Mouse (Mus musculus): ENCODE data around the gene Usp6nl. TPM values are rescaled to one million over a fixed set of nuclear protein-coding genes. Genes with fewer than 3 reads are reported as not detected.

Gene Usp6nl
- total and polyA plus RNA-seq, 2 experiments from 2014 or later: 5.7 to 16.7 TPM

GRCm38 (mm10) chr2:6349256-6350092, 27.0 kb downstream of the Usp6nl start:
- 63% methylated on average over 11 of the region's 11 CpGs for WGBS

GRCm38 (mm10) chr2:6350164-6350563, 27.7 kb downstream of the Usp6nl start:
- WGBS: 63% methylated on average over 9 of the region's 9 CpGs
- Histone ChIP-seq H3K4me1 (ENCODE audit: insufficient read depth, low read length) (peaks cover 6% of the 10 kb centered on the region; the same call in 1 of the 2 replicates), H3K9me3 (ENCODE audit: low read length) (no peaks in the 10 kb centered on the region), H3K9ac (replicated peaks; ENCODE audit: low read length, poor library complexity, severe bottlenecking) (no peak overlapping the region), H3K27me3 (ENCODE audit: insufficient read depth, low read length) (no peaks in the 10 kb centered on the region), H3K4me2 (ENCODE audit: low read depth, low read length, poor library complexity, severe bottlenecking) (no peak overlapping the region), H3K4me3 (ENCODE audit: low read depth, low read length) (no peak overlapping the region), H3K27ac (ENCODE audit: low read depth, low read length) (no peak overlapping the region), H3K36me3 (ENCODE audit: insufficient read depth, low read length) (no peaks in the 10 kb centered on the region)
- no peak for TF ChIP-seq CTCF (IDR thresholded peaks at IDR 0.05)
- DNase-seq (ENCODE audit: low spot score): no peak
- ATAC-seq (ENCODE audit: low FRiP score): no peak

More at GRCm38 (mm10) chr2:6349256-6350092, 27.0 kb downstream of the Usp6nl start:
- no peak overlapping the region for H3K4me2 ChIP-seq (ENCODE audit: low read depth, low read length, poor library complexity, severe bottlenecking)
- H3K9ac ChIP-seq (replicated peaks; ENCODE audit: low read length, poor library complexity, severe bottlenecking): no peak overlapping the region
- no peaks in the 10 kb centered on the region for H3K27me3 ChIP-seq (ENCODE audit: insufficient read depth, low read length)
- H3K4me1 ChIP-seq (ENCODE audit: insufficient read depth, low read length): peaks cover 6% of the 10 kb centered on the region; the same call in 1 of the 2 replicates
- no peaks in the 10 kb centered on the region for H3K36me3 ChIP-seq (ENCODE audit: insufficient read depth, low read length)
- no peaks in the 10 kb centered on the region for H3K9me3 ChIP-seq (ENCODE audit: low read length)
- no peak overlapping the region for H3K27ac ChIP-seq (ENCODE audit: low read depth, low read length)
- DNase-seq (ENCODE audit: low spot score) (peak; percentile 83), ATAC-seq (ENCODE audit: low FRiP score) (peak; percentile 49; the same call in 1 of the 2 replicates)
- no peak for TF ChIP-seq CTCF (IDR thresholded peaks at IDR 0.05)
- H3K4me3 ChIP-seq (ENCODE audit: low read depth, low read length): no peak overlapping the region

GRCm38 (mm10) chr2:6350931-6351695, 28.6 kb downstream of the Usp6nl start:
- DNase-seq (ENCODE audit: low spot score) (peak; percentile 43), ATAC-seq (ENCODE audit: low FRiP score) (no peak)
- no peak overlapping the region for H3K9ac ChIP-seq (replicated peaks; ENCODE audit: low read length, poor library complexity, severe bottlenecking)
- 74% methylated on average over 7 of the region's 7 CpGs for WGBS
- H3K27ac ChIP-seq (ENCODE audit: low read depth, low read length): no peak overlapping the region
- H3K4me3 ChIP-seq (ENCODE audit: low read depth, low read length): no peak overlapping the region
- no peak overlapping the region for H3K4me2 ChIP-seq (ENCODE audit: low read depth, low read length, poor library complexity, severe bottlenecking)
- TF ChIP-seq CTCF (IDR thresholded peaks at IDR 0.05): peak; percentile 35
- H3K4me1 ChIP-seq (ENCODE audit: insufficient read depth, low read length): peaks cover 6% of the 10 kb centered on the region; the same call in 1 of the 2 replicates
- H3K27me3 ChIP-seq (ENCODE audit: insufficient read depth, low read length): no peaks in the 10 kb centered on the region
- H3K36me3 ChIP-seq (ENCODE audit: insufficient read depth, low read length): no peaks in the 10 kb centered on the region
- no peaks in the 10 kb centered on the region for H3K9me3 ChIP-seq (ENCODE audit: low read length)

GRCm38 (mm10) chr2:6352541-6352971, 30.1 kb downstream of the Usp6nl start:
- WGBS: 42% methylated on average over 14 of the region's 14 CpGs
- peaks cover 6% of the 10 kb centered on the region; the same call in 1 of the 2 replicates for H3K4me1 ChIP-seq (ENCODE audit: insufficient read depth, low read length)
- DNase-seq (ENCODE audit: low spot score) (peak; percentile 43), ATAC-seq (ENCODE audit: low FRiP score) (no peak)
- no peaks in the 10 kb centered on the region for H3K27me3 ChIP-seq (ENCODE audit: insufficient read depth, low read length)
- TF ChIP-seq CTCF (IDR thresholded peaks at IDR 0.05): no peak
- H3K27ac ChIP-seq (ENCODE audit: low read depth, low read length): no peak overlapping the region
- no peak overlapping the region; the same call in 1 of the 2 replicates for H3K4me3 ChIP-seq (ENCODE audit: low read depth, low read length)
- no peaks in the 10 kb centered on the region for H3K9me3 ChIP-seq (ENCODE audit: low read length)
- H3K36me3 ChIP-seq (ENCODE audit: insufficient read depth, low read length): no peaks in the 10 kb centered on the region
- H3K9ac ChIP-seq (replicated peaks; ENCODE audit: low read length, poor library complexity, severe bottlenecking): no peak overlapping the region
- H3K4me2 ChIP-seq (ENCODE audit: low read depth, low read length, poor library complexity, severe bottlenecking): peak overlapping the region; percentile 33

GRCm38 (mm10) chr2:6353060-6353459, 30.6 kb downstream of the Usp6nl start:
- Histone ChIP-seq H3K4me2 (ENCODE audit: low read depth, low read length, poor library complexity, severe bottlenecking) (peak overlapping the region; percentile 33), H3K27me3 (ENCODE audit: insufficient read depth, low read length) (no peaks in the 10 kb centered on the region), H3K36me3 (ENCODE audit: insufficient read depth, low read length) (no peaks in the 10 kb centered on the region), H3K9ac (replicated peaks; ENCODE audit: low read length, poor library complexity, severe bottlenecking) (no peak overlapping the region), H3K9me3 (ENCODE audit: low read length) (no peaks in the 10 kb centered on the region), H3K4me3 (ENCODE audit: low read depth, low read length) (no peak overlapping the region), H3K4me1 (ENCODE audit: insufficient read depth, low read length) (peaks cover 6% of the 10 kb centered on the region; the same call in 1 of the 2 replicates), H3K27ac (ENCODE audit: low read depth, low read length) (no peak overlapping the region)
- no peak for ATAC-seq (ENCODE audit: low FRiP score)
- no peak for DNase-seq (ENCODE audit: low spot score)
- 53% methylated on average over 4 of the region's 4 CpGs for WGBS
- no peak for TF ChIP-seq CTCF (IDR thresholded peaks at IDR 0.05)
